Mouse (Mus musculus) kidney, postnatal 0 days (tissue): ENCODE measurements around the gene Amigo2. TPM values are rescaled to one million over a fixed set of nuclear protein-coding genes. Genes with fewer than 3 reads are reported as not detected.
"Not testable (repeated sequence)": the region's sequence is repeated elsewhere in the genome, so short reads cannot be mapped to it uniquely, and the experiment has no call there.

Source experiments
- ATAC-seq: fragments of 200-750 bp; cut with Nextera tagmentation; replicated peaks from 2 replicates; pipeline ENCODE4 v1.8.0; 2017; ENCODE audit warnings: low read depth, moderate number of reproducible peaks, moderate TSS enrichment, moderate library complexity; ENCODE audit not compliant: low FRiP score
- DNase-seq: peaks from one replicate; pipeline ENCODE4 v3.0.0-alpha.2; 2016; ENCODE audit warnings: low spot score
- H3K27ac ChIP-seq: fragments of 300-500 bp; sonication (generic); 2 replicates; pipeline ENCODE4 v1.5.1; 2014; ENCODE audit warnings: mild to moderate bottlenecking
- H3K27me3 ChIP-seq: fragments of 300-500 bp; sonication (generic); 2 replicates; pipeline ENCODE4 v1.6.1; 2014; ENCODE audit warnings: low read length, mixed read lengths; ENCODE audit not compliant: insufficient read depth
- H3K36me3 ChIP-seq: fragments of 300-500 bp; sonication (generic); 2 replicates; pipeline ENCODE4 v1.6.1; 2014; ENCODE audit warnings: low read length, mixed read lengths; ENCODE audit not compliant: insufficient read depth
- H3K4me1 ChIP-seq: fragments of 300-500 bp; sonication (generic); replicated peaks from 2 replicates; pipeline ENCODE4 v1.6.1; 2014; ENCODE audit warnings: antibody characterized with exemption, low read length, mixed read lengths; ENCODE audit not compliant: insufficient read depth
- H3K4me2 ChIP-seq: fragments of 300-500 bp; sonication (generic); 2 replicates; pipeline ENCODE4 v1.6.1; 2014; ENCODE audit warnings: mild to moderate bottlenecking, low read length, moderate library complexity, mixed read lengths
- H3K4me3 ChIP-seq: fragments of 300-500 bp; sonication (generic); replicated peaks from 2 replicates; pipeline ENCODE4 v1.5.1; 2014; ENCODE audit warnings: low read depth, low read length
- H3K9ac ChIP-seq: fragments of 300-500 bp; sonication (generic); 2 replicates; pipeline ENCODE4 v1.6.1; 2014; ENCODE audit warnings: low read depth, low read length
- H3K9me3 ChIP-seq: fragments of 300-500 bp; sonication (generic); replicated peaks from 2 replicates; pipeline ENCODE4 v1.6.1; 2016; ENCODE audit warnings: low read length, inconsistent platforms, mixed read lengths
- CTCF ChIP-seq: IDR thresholded peaks from 2 replicates; pipeline ENCODE4 v1.5.1; 2016; ENCODE audit warnings: antibody characterized with exemption, low read depth, mild to moderate bottlenecking, moderate library complexity
- WGBS: fragments of 180-500 bp; shearing (Covaris S2); extraction: QIAGEN DNeasy Blood & Tissue Kit; methylation state at CpG from one replicate; pipeline ENCODE4 v1.1.7; 2014; 5-methylcytosine and 5-hydroxymethylcytosine counted together
- polyA plus RNA-seq: library from polyadenylated mRNA; unstranded; fragments of >200 nt; fragmentation: Nextera tagmentation; extraction: Ambion mirVana; gene quantifications from 2 replicates; pipeline ENCODE4 v1.2.1, GENCODE M21; 2015

Gene Amigo2
- polyA plus RNA-seq, 1 experiment from 2014 or later = 11.8 TPM

- no peaks in the 10 kb centered on the region for H3K27me3 ChIP-seq
- no peaks in the 10 kb centered on the region for H3K36me3 ChIP-seq
- ATAC-seq (no peak), DNase-seq (no peak)
- WGBS = 76% methylated on average over 17 of the region's 17 CpGs
- H3K9ac ChIP-seq = no peak overlapping the region
- H3K4me3 ChIP-seq = no peak overlapping the region
- no peaks in the 10 kb centered on the region for H3K4me1 ChIP-seq
- TF ChIP-seq CTCF = no peak
- no peaks in the 10 kb centered on the region for H3K9me3 ChIP-seq
- no peak overlapping the region for H3K4me2 ChIP-seq
- no peak overlapping the region for H3K27ac ChIP-seq
Observed at GRCm38 (mm10) chr15:97212501-97213477, 34.3 kb downstream of the Amigo2 start.

GRCm38 (mm10) chr15:97209754-97210153 lies 37.3 kb downstream of the Amigo2 start:
- not testable (repeated sequence) for H3K4me2 ChIP-seq, H3K4me1 ChIP-seq, H3K27ac ChIP-seq, H3K4me3 ChIP-seq, H3K36me3 ChIP-seq, H3K27me3 ChIP-seq, H3K9me3 ChIP-seq, H3K9ac ChIP-seq, DNase-seq, ATAC-seq
- 86% methylated on average over 3 of the region's 3 CpGs for WGBS

GRCm38 (mm10) chr15:97206506-97206905 lies 40.6 kb downstream of the Amigo2 start:
- ATAC-seq (no peak), DNase-seq (no peak)
- no peak overlapping the region for H3K4me3 ChIP-seq
- no peaks in the 10 kb centered on the region for H3K4me1 ChIP-seq
- no peak overlapping the region for H3K9ac ChIP-seq
- no peaks in the 10 kb centered on the region for H3K27me3 ChIP-seq
- no peaks in the 10 kb centered on the region for H3K9me3 ChIP-seq
- peak; percentile 20; the same call in 1 of the 2 replicates for TF ChIP-seq CTCF
- H3K4me2 ChIP-seq = no peak overlapping the region
- no peak overlapping the region for H3K27ac ChIP-seq
- no peaks in the 10 kb centered on the region for H3K36me3 ChIP-seq
- WGBS = 98% methylated on average over 8 of the region's 8 CpGs

- H3K4me2 ChIP-seq = no peak overlapping the region
- ATAC-seq (no peak), DNase-seq (no peak)
- WGBS = 83% methylated on average over 10 of the region's 10 CpGs
- H3K4me3 ChIP-seq = no peak overlapping the region
- no peaks in the 10 kb centered on the region for H3K27me3 ChIP-seq
- H3K36me3 ChIP-seq = no peaks in the 10 kb centered on the region
- no peak overlapping the region for H3K27ac ChIP-seq
- H3K9me3 ChIP-seq = no peaks in the 10 kb centered on the region
- no peaks in the 10 kb centered on the region for H3K4me1 ChIP-seq
- no peak for TF ChIP-seq CTCF
- no peak overlapping the region for H3K9ac ChIP-seq
Observed at GRCm38 (mm10) chr15:97205776-97206175, 41.3 kb downstream of the Amigo2 start.

- ATAC-seq (no peak), DNase-seq (no peak)
- Histone ChIP-seq H3K36me3 (no peaks in the 10 kb centered on the region), H3K9me3 (no peaks in the 10 kb centered on the region), H3K9ac (no peak overlapping the region), H3K4me1 (no peaks in the 10 kb centered on the region), H3K4me3 (no peak overlapping the region), H3K4me2 (no peak overlapping the region), H3K27ac (no peak overlapping the region), H3K27me3 (no peaks in the 10 kb centered on the region)
- 68% methylated on average over 3 of the region's 3 CpGs for WGBS
- no peak for TF ChIP-seq CTCF
Observed at GRCm38 (mm10) chr15:97204889-97205288, 42.2 kb downstream of the Amigo2 start.

GRCm38 (mm10) chr15:97196644-97197043 lies 50.4 kb downstream of the Amigo2 start:
- ATAC-seq (no peak), DNase-seq (no peak)
- Histone ChIP-seq H3K27me3 (no peaks in the 10 kb centered on the region), H3K27ac (no peak overlapping the region), H3K9me3 (no peaks in the 10 kb centered on the region), H3K4me2 (no peak overlapping the region), H3K4me3 (no peak overlapping the region), H3K9ac (no peak overlapping the region), H3K36me3 (no peaks in the 10 kb centered on the region), H3K4me1 (no peaks in the 10 kb centered on the region)
- TF ChIP-seq CTCF = no peak
- 76% methylated on average over 7 of the region's 7 CpGs for WGBS
